ENCODE assay signal across 12 mouse cellular contexts in genomic region chr11:86929985-86930384, GRCm38 (mm10).
"Had no signal": no experiment of that assay in that cellular context is flagged by ENCODE, and none has a peak within 500 bp of the region (broad histone marks: within the 10 kb centered on the region; RNA-seq: fewer than 3 reads in every experiment).

No protein-coding gene starts in this region.

- H3K36me3 ChIP-seq: kidney, embryonic 15.5 days; limb, embryonic 13.5 days; neural tube, embryonic 12.5 days had no signal

- H3K27ac ChIP-seq: kidney, embryonic 15.5 days; limb, embryonic 13.5 days; liver, embryonic 14.5 days; neural tube, embryonic 12.5 days had no signal

- DNase-seq: kidney, adult 2 months; kidney, postnatal 14 days; left cerebral cortex, postnatal 4 days; lung, adult 18-20 months; retina, postnatal 1 day; spleen, adult 18-20 months; thymus, adult 18-20 months; thymus, postnatal 14 days had no signal

- H3K4me3 ChIP-seq: kidney, embryonic 15.5 days; limb, embryonic 13.5 days; neural tube, embryonic 12.5 days had no signal

- H3K9ac ChIP-seq: kidney, embryonic 15.5 days; limb, embryonic 13.5 days; liver, embryonic 14.5 days; neural tube, embryonic 12.5 days had no signal

- H3K9me3 ChIP-seq: kidney, embryonic 15.5 days; limb, embryonic 13.5 days; neural tube, embryonic 12.5 days had no signal

- H3K27me3 ChIP-seq: kidney, embryonic 15.5 days; limb, embryonic 13.5 days; neural tube, embryonic 12.5 days had no signal

- H3K4me1 ChIP-seq: limb, embryonic 13.5 days; neural tube, embryonic 12.5 days had no signal

- H3K4me2 ChIP-seq: kidney, embryonic 15.5 days; limb, embryonic 13.5 days; neural tube, embryonic 12.5 days had no signal
